ENCODE assay signal across 15 mouse cellular contexts in genomic region chr7:105577377-105577871, GRCm38 (mm10). TPM values are rescaled to one million over a fixed set of nuclear protein-coding genes. Genes with fewer than 3 reads are reported as not detected.
"Had no signal": no experiment of that assay in that cellular context is flagged by ENCODE, and none has a peak within 500 bp of the region (broad histone marks: within the 10 kb centered on the region; RNA-seq: fewer than 3 reads in every experiment).

No protein-coding gene starts in this region.

- ATAC-seq: midbrain, embryonic 15.5 days had no signal

- H3K27ac ChIP-seq: limb, embryonic 10.5 days; liver, embryonic 15.5 days; macrophage; midbrain, embryonic 15.5 days; neural tube, embryonic 13.5 days; stomach, embryonic 15.5 days had no signal

- H3K4me3 ChIP-seq: limb, embryonic 10.5 days; liver, embryonic 15.5 days; megakaryocyte, embryonic 14.5 days; midbrain, embryonic 15.5 days; neural tube, embryonic 13.5 days; stomach, embryonic 15.5 days had no signal

- H3K27me3 ChIP-seq: midbrain, embryonic 15.5 days; neural tube, embryonic 13.5 days; stomach, embryonic 15.5 days had no signal

- DNase-seq: kidney, adult 2 months; kidney, postnatal 25 days; lung, adult 2 months; lung, postnatal 10 days; right cerebral cortex, postnatal 14 days; thymus, adult 2 months; thymus, postnatal 25 days had no signal

RNA-seq across cellular contexts. Expression of gene Hpx, which starts 22.5 kb away (rescaled TPM):
- total RNA-seq: layer of hippocampus, postnatal 10 days had no signal
- polyA plus RNA-seq: limb, embryonic 10.5 days had no signal
